Mouse (Mus musculus) liver, embryonic 14.5 days (tissue): ENCODE data around the gene Zbtb25. TPM values are rescaled to one million over a fixed set of nuclear protein-coding genes. Genes with fewer than 3 reads are reported as not detected.

Source experiments
- ATAC-seq: fragments of 200-750 bp; cut with Nextera tagmentation; 2 replicates; pipeline ENCODE4 v1.8.0; 2017; ENCODE audit warnings: moderate number of reproducible peaks, mild to moderate bottlenecking, moderate library complexity; ENCODE audit not compliant: insufficient read depth
- DNase-seq, 3 experiments: peaks; one replicate each; pipeline ENCODE4 v3.0.0-alpha.2; 2012 to 2013; ENCODE audit warnings: low read depth in 3 of 3, low spot score in 3 of 3
- H3K27ac ChIP-seq: fragments of 300-500 bp; sonication (generic); 2 replicates; pipeline ENCODE4 v1.5.1; 2014; ENCODE audit warnings: moderate library complexity, mild to moderate bottlenecking, control low read depth, inconsistent platforms
- H3K27me3 ChIP-seq: fragments of 300-500 bp; sonication (generic); 2 replicates; pipeline ENCODE4 v1.6.1; 2014; ENCODE audit warnings: mild to moderate bottlenecking, low read length, moderate library complexity; ENCODE audit not compliant: control insufficient read depth, insufficient read depth
- H3K36me3 ChIP-seq: fragments of 300-500 bp; sonication (generic); replicated peaks from 2 replicates; pipeline ENCODE4 v1.6.1; 2014; ENCODE audit warnings: low read depth; ENCODE audit not compliant: control insufficient read depth, insufficient read depth
- H3K4me1 ChIP-seq, 2 experiments: fragments of 200-500 bp in 1 of 2; fragments of 300-500 bp in 1 of 2; sonication (generic) in 1 of 2; replicated peaks; 2 replicates each; pipeline ENCODE4 v1.6.1; 2012 to 2014; ENCODE audit warnings: antibody characterized with exemption in 1 of 2, inconsistent platforms in 1 of 2, low read length in 1 of 2; ENCODE audit not compliant: control insufficient read depth in 2 of 2, insufficient read depth in 2 of 2
- H3K4me2 ChIP-seq: fragments of 300-500 bp; sonication (generic); 2 replicates; pipeline ENCODE4 v1.6.1; 2014; ENCODE audit warnings: low read depth, mild to moderate bottlenecking, control low read depth, moderate library complexity
- H3K4me3 ChIP-seq, 2 experiments: fragments of 200-500 bp in 1 of 2; fragments of 300-500 bp in 1 of 2; sonication (generic) in 1 of 2; 2 replicates each; pipeline ENCODE4 v1.5.1; 2012 to 2014; ENCODE audit warnings: low read depth in 2 of 2, low read length in 2 of 2, mild to moderate bottlenecking in 2 of 2, control low read depth in 1 of 2, inconsistent platforms in 1 of 2, moderate library complexity in 1 of 2; ENCODE audit not compliant: insufficient read depth in 1 of 2
- H3K9ac ChIP-seq: fragments of 300-500 bp; sonication (generic); replicated peaks from 2 replicates; pipeline ENCODE4 v1.6.1; 2014; ENCODE audit warnings: mild to moderate bottlenecking, control low read depth, moderate library complexity
- H3K9me3 ChIP-seq: fragments of 300-500 bp; sonication (generic); 2 replicates; pipeline ENCODE4 v1.6.1; 2016; ENCODE audit warnings: low read length, mixed read lengths; ENCODE audit not compliant: control insufficient read depth
- CTCF ChIP-seq: IDR thresholded peaks from 2 replicates; pipeline ENCODE4 v1.5.1; 2016; ENCODE audit warnings: antibody characterized with exemption, low read depth, control low read depth
- EP300 ChIP-seq: IDR thresholded peaks from 2 replicates; pipeline ENCODE4 v1.6.1; 2016; ENCODE audit warnings: antibody characterized with exemption, low read depth
- WGBS: fragments of 180-500 bp; shearing (Covaris S2); extraction: QIAGEN DNeasy Blood & Tissue Kit; methylation state at CpG from one replicate; pipeline ENCODE4 v1.1.7; 2014; ENCODE audit not compliant: insufficient replicate concordance; 5-methylcytosine and 5-hydroxymethylcytosine counted together
- polyA plus RNA-seq, 2 experiments: library from polyadenylated mRNA; depleted of rRNA in 1 of 2; stranded (reverse) in 1 of 2; unstranded in 1 of 2; fragments of >200 nt; fragmentation: Nextera tagmentation in 1 of 2; extraction: Ambion mirVana in 1 of 2; gene quantifications; 2 replicates each; pipeline versions ENCODE4 v1.2.1 to v1.2.3; 2012 to 2014

Gene Zbtb25
- polyA plus RNA-seq, 2 experiments, result 5.1 to 7.2 TPM

GRCm38 (mm10) chr12:76324679-76325431 is 44.5 kb downstream of the Zbtb25 start, which contains the start of gene Akap5:
Akap5 (plus strand) TSS chr12:76324891.
- TF ChIP-seq CTCF (no peak), EP300 (no peak)
- Histone ChIP-seq H3K4me1 (no peaks in the 10 kb centered on the region), H3K27me3 (no peaks in the 10 kb centered on the region), H3K36me3 (peaks cover 7% of the 10 kb centered on the region), H3K9me3 (no peaks in the 10 kb centered on the region), H3K4me2 (peak within 1 kb of the TSS; percentile 52), H3K4me3 (peak within 1 kb of the TSS; percentile 33 to 34), H3K27ac (no peak within 1 kb of the TSS), H3K9ac (no peak within 1 kb of the TSS; the same call in 1 of the 2 replicates)
- ATAC-seq (peak; percentile 68; the same call in 1 of the 2 replicates), DNase-seq (no peak)
- 3% methylated on average over 53 of the region's 53 CpGs for WGBS

- H3K27me3 ChIP-seq, result no peaks in the 10 kb centered on the region
- WGBS, result 5% methylated on average over 9 of the region's 9 CpGs
- DNase-seq (peak; percentile 80 to 81 (median 81)), ATAC-seq (peak; percentile 96)
- H3K4me2 ChIP-seq, result peak overlapping the region; percentile 28
- TF ChIP-seq CTCF (no peak), EP300 (peak; percentile 93)
- peaks cover 12 to 19% of the 10 kb centered on the region in 2 experiments for H3K4me1 ChIP-seq
- H3K4me3 ChIP-seq, result peak overlapping the region; percentile 3 to 10; a peak in 2 of 4 replicates
- H3K27ac ChIP-seq, result peak overlapping the region; percentile 76
- H3K36me3 ChIP-seq, result peaks cover 28% of the 10 kb centered on the region
- H3K9me3 ChIP-seq, result no peaks in the 10 kb centered on the region
- H3K9ac ChIP-seq, result peak overlapping the region; percentile 38
Measured at GRCm38 (mm10) chr12:76318282-76319212, 50.9 kb downstream of the Zbtb25 start.

GRCm38 (mm10) chr12:76311951-76312350 is 57.5 kb downstream of the Zbtb25 start:
- no peaks in the 10 kb centered on the region for H3K9me3 ChIP-seq
- no peak for DNase-seq
- peaks cover 0 to 10% of the 10 kb centered on the region in 2 experiments; a peak in 1 of 4 replicates for H3K4me1 ChIP-seq
- no peak overlapping the region for H3K27ac ChIP-seq
- peaks cover 32% of the 10 kb centered on the region for H3K36me3 ChIP-seq
- WGBS, result 89% methylated on average over 8 of the region's 8 CpGs
- ATAC-seq, result no peak
- no peak overlapping the region for H3K9ac ChIP-seq
- TF ChIP-seq CTCF, result no peak
- TF ChIP-seq EP300, result no peak
- no peak overlapping the region for H3K4me2 ChIP-seq
- no peak overlapping the region for H3K4me3 ChIP-seq
- no peaks in the 10 kb centered on the region for H3K27me3 ChIP-seq

- Histone ChIP-seq H3K4me1 (peaks cover 0 to 10% of the 10 kb centered on the region in 2 experiments; a peak in 1 of 4 replicates), H3K9me3 (no peaks in the 10 kb centered on the region), H3K4me3 (no peak overlapping the region), H3K4me2 (no peak overlapping the region), H3K27me3 (no peaks in the 10 kb centered on the region), H3K9ac (no peak overlapping the region), H3K36me3 (peaks cover 34% of the 10 kb centered on the region), H3K27ac (no peak overlapping the region)
- WGBS, result 86% methylated on average over 9 of the region's 9 CpGs
- DNase-seq (no peak), ATAC-seq (no peak)
- TF ChIP-seq CTCF (no peak), EP300 (no peak)
Measured at GRCm38 (mm10) chr12:76311227-76311626, 58.2 kb downstream of the Zbtb25 start.
